Mouse (Mus musculus) bone marrow, adult 2 months (tissue): ENCODE data around the gene Gpsm2.

Experiments used
- CTCF ChIP-seq: fragments of 200-500 bp; IDR thresholded peaks from 2 replicates; pipeline ENCODE4 v1.5.1; 2011; ENCODE audit warnings: low read length, control low read depth; ENCODE audit not compliant: control insufficient read depth, insufficient read depth
- POLR2A ChIP-seq: fragments of 200-500 bp; IDR thresholded peaks from 2 replicates; pipeline ENCODE4 v1.6.1; 2011; ENCODE audit warnings: low read depth, mild to moderate bottlenecking, control low read depth, low read length, borderline replicate concordance; ENCODE audit not compliant: control insufficient read depth

DNA sequence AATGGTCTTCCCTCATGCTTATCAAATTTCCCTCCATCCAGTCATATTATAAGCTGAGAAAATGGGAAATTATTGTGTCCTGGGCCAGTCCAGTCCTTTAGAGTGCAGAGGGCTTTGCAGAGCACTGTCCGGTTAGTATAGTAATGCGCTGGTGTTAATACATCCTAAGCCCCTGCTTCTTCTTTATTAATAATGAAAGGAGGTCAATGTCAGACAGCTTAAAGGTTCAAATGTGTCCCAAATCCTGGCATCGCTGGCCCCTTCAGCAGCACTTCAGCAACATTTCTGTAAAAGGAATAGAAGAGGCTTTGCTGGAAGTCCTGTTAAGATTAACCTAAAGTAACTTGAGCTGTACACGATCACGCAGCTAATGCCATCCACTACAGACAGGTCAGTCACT is 10.8 kb downstream of the Gpsm2 start:
- TF ChIP-seq POLR2A (no peak), CTCF (no peak)
